Mouse (Mus musculus) limb, embryonic 15.5 days (tissue): ENCODE data around the gene Ackr4. TPM values are rescaled to one million over a fixed set of nuclear protein-coding genes. Genes with fewer than 3 reads are reported as not detected.
A peak's percentile ranks its signal among the peaks of the same experiment; 100 is the strongest.

Source experiments
- ATAC-seq: fragments of 200-750 bp; cut with Nextera tagmentation; 2 replicates; pipeline ENCODE4 v1.8.0; 2017; ENCODE audit warnings: low read depth, moderate TSS enrichment; ENCODE audit not compliant: insufficient number of reproducible peaks, low FRiP score, low TSS enrichment
- H3K27ac ChIP-seq: fragments of 300-500 bp; sonication (generic); 2 replicates; pipeline ENCODE4 v1.5.1; 2015; ENCODE audit warnings: moderate library complexity, mild to moderate bottlenecking, inconsistent platforms
- H3K27me3 ChIP-seq: fragments of 300-500 bp; sonication (generic); 2 replicates; pipeline ENCODE4 v1.6.1; 2015; ENCODE audit warnings: inconsistent platforms
- H3K36me3 ChIP-seq: fragments of 300-500 bp; sonication (generic); 2 replicates; pipeline ENCODE4 v1.6.1; 2015; ENCODE audit warnings: inconsistent platforms
- H3K4me1 ChIP-seq: fragments of 300-500 bp; sonication (generic); 2 replicates; pipeline ENCODE4 v1.6.1; 2015; ENCODE audit warnings: inconsistent platforms
- H3K4me2 ChIP-seq: fragments of 300-500 bp; sonication (generic); 2 replicates; pipeline ENCODE4 v1.6.1; 2015; ENCODE audit warnings: mild to moderate bottlenecking, inconsistent platforms
- H3K4me3 ChIP-seq: fragments of 300-500 bp; sonication (generic); 2 replicates; pipeline ENCODE4 v1.5.1; 2015; ENCODE audit warnings: mild to moderate bottlenecking, inconsistent platforms
- H3K9ac ChIP-seq: fragments of 300-500 bp; sonication (generic); 2 replicates; pipeline ENCODE4 v1.6.1; 2015; ENCODE audit warnings: inconsistent platforms
- H3K9me3 ChIP-seq: fragments of 300-500 bp; sonication (generic); 2 replicates; pipeline ENCODE4 v1.6.1; 2016; ENCODE audit warnings: inconsistent platforms
- WGBS: fragments of 180-500 bp; shearing (Covaris S2); methylation state at CpG from one replicate; pipeline ENCODE4 v1.1.7; 2015; 5-methylcytosine and 5-hydroxymethylcytosine counted together
- polyA plus RNA-seq: library from polyadenylated mRNA; unstranded; fragments of >200 nt; fragmentation: Nextera tagmentation; extraction: Ambion mirVana; gene quantifications from 2 replicates; pipeline ENCODE4 v1.2.1, GENCODE M21; 2015

Gene Ackr4
- polyA plus RNA-seq, 1 experiment from 2014 or later: 4.8 TPM

DNA sequence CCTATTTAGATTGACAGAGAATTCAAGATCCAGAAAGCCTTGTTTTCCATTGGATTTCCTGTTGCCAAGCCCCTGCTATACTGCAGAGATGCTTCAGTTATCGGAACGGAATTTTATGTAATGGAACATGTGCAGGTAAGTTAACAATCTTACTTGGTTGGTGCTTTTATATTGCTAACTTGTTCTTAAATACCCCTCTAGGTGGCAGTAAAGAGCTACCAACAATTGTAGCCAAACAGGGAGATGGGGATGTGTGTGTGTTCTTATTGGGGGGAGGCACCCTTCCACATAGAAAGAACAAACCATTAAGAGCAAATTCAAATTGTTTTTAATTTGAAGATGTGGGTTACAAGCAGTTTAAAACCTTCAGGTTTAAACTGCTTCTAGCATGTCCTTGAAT is 50.9 kb downstream of the Ackr4 start:
- no peaks in the 10 kb centered on the region for H3K9me3 ChIP-seq
- ATAC-seq: no peak
- no peaks in the 10 kb centered on the region for H3K27me3 ChIP-seq
- no peak overlapping the region for H3K27ac ChIP-seq
- H3K4me1 ChIP-seq: no peaks in the 10 kb centered on the region
- no peak overlapping the region for H3K9ac ChIP-seq
- 59% methylated on average over 2 of the region's 2 CpGs for WGBS
- no peak overlapping the region for H3K4me3 ChIP-seq
- no peak overlapping the region for H3K4me2 ChIP-seq
- H3K36me3 ChIP-seq: 0 out of 2 replicates have a peak, but pooled peaks cover 3% of the 10 kb centered on the region

DNA sequence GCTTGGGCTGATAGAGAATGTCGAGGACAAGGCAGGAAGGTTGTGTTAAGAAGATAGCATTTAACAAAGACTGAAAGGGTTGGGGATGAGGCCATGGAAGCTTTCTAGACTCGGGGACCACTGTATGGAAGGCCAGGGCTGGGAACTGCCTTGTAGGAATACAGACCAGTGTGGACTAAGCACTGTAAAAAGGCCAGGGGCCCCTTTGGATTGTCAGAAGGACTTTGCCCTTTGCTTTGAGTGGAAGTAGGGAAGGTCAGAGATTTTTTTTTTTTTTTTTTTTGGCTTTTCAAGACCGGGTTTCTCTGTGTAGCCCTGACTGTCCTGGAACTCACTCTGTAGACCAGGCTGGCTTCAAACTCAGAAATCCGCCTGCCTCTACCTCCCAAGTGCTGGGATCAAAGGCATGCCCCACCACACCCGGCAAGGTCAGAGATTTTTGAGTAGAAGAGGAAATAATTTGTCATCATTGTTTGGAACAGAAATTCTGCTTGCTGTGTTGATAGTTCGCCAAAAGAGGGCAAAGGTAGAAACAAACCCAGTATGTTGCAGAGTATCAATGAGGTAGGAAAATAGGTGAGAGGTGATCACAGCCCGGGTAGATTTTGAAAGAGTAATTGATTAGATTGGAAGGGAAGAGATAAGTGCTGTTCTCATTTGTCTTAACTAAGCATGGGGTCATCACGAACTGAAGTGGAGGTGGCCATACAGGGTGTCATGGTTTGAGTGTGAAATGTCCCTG is 55.7 kb downstream of the Ackr4 start:
- WGBS: 77% methylated on average over 8 of the region's 8 CpGs
- Histone ChIP-seq H3K27me3 (no peaks in the 10 kb centered on the region), H3K4me2 (no peak overlapping the region), H3K9ac (no peak overlapping the region), H3K4me3 (no peak overlapping the region), H3K27ac (no peak overlapping the region), H3K9me3 (no peaks in the 10 kb centered on the region), H3K4me1 (no peaks in the 10 kb centered on the region), H3K36me3 (no peaks in the 10 kb centered on the region)
- no peak for ATAC-seq

DNA sequence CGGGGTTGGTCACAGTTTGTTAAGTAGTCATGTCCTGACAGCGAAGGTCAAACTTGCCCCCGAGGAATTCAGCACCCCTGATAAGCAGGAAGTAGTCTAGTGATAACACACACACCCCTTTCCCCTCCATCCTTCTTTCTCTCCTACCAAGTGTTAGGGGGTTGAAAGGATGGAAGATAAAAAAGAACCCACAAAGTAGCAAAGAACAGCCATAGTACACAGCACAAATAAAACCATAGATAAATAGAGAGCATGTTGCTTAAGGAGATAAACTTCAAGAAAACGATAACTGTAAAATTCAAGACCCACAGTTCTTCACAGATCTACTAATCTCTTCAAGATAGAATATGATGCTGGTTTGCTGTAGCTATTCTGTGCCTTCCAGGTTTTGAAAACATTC is 56.5 kb downstream of the Ackr4 start:
- Histone ChIP-seq H3K27me3 (no peaks in the 10 kb centered on the region), H3K9ac (no peak overlapping the region), H3K9me3 (no peaks in the 10 kb centered on the region), H3K4me3 (no peak overlapping the region), H3K27ac (no peak overlapping the region), H3K4me1 (no peaks in the 10 kb centered on the region), H3K4me2 (no peak overlapping the region), H3K36me3 (no peaks in the 10 kb centered on the region)
- ATAC-seq: no peak
- 81% methylated on average over 4 of the region's 4 CpGs for WGBS

DNA sequence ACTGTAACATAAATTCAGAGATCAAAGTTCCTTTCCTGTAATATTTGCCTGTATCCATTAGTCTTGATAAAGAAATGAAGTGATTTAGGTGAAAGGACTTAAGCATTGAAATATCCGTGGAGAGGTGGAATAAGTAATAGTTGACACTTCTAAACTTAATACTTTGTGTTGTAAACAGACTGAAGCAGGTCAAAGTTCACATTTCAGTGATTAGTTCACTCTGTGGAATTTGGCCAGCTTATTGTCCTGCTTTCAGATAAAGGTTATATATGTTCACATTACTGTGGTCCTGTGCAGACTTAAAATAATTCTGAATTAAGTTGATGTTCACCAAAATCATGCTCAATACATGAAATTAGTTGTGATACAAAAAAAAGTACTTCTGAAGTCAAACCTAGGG is 62.2 kb downstream of the Ackr4 start:
- Histone ChIP-seq H3K27me3 (no peaks in the 10 kb centered on the region), H3K27ac (no peak overlapping the region), H3K4me1 (peaks cover 18% of the 10 kb centered on the region), H3K9me3 (no peaks in the 10 kb centered on the region), H3K9ac (no peak overlapping the region), H3K4me3 (no peak overlapping the region), H3K36me3 (peaks cover 11% of the 10 kb centered on the region), H3K4me2 (no peak overlapping the region)
- ATAC-seq: no peak
- 32% methylated on average over 1 of the region's 1 CpGs for WGBS

DNA sequence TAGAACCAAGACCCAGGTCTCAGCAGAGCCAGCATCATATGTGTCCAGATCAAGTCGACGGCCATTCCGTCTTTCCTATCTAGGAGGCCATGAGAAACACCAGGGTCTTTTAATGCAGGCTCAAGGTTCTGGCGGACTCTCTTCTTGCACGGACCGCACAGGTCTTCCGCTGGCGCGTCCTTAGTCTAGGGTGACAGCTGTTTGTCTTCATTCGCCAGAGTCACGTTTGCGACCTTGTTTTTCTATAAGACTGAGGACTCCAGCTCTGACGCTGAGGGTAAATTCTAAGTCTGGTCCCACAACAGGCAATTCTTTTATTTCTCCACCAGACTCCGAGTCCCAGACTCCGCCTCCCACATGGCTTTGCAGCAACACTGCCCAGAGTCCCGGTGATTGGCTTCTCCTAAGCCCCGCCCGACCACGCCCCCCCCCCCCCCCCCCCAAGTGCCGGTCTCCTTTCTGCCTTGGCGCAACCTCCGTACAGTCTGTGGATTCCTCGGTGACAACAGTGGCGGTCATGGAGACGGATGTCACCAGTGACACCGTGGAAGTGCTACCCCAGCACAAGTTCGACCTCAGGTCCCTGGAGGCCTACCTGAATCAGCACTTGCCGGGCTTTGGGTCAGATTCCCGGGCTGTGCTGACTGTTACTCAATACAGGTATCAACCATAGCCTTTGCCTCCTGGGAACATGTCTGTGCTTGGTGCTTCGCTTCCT is 63.3 kb downstream of the Ackr4 start, which contains the start of gene Acad11:
Gene Acad11, plus strand, starts transcription at position 134 of the 718 bp plus-strand sequence.
- H3K4me2 ChIP-seq: peak within 1 kb of the TSS; percentile 87
- ATAC-seq: peak; percentile 91
- WGBS: under 1% methylated on average over 27 of the region's 30 CpGs
- peak within 1 kb of the TSS; percentile 94 for H3K9ac ChIP-seq
- no peaks in the 10 kb centered on the region for H3K9me3 ChIP-seq
- H3K27ac ChIP-seq: peak within 1 kb of the TSS; percentile 65
- peaks cover 18% of the 10 kb centered on the region for H3K4me1 ChIP-seq
- H3K4me3 ChIP-seq: peak within 1 kb of the TSS; percentile 100
- peaks cover 14% of the 10 kb centered on the region for H3K36me3 ChIP-seq
- H3K27me3 ChIP-seq: no peaks in the 10 kb centered on the region

DNA sequence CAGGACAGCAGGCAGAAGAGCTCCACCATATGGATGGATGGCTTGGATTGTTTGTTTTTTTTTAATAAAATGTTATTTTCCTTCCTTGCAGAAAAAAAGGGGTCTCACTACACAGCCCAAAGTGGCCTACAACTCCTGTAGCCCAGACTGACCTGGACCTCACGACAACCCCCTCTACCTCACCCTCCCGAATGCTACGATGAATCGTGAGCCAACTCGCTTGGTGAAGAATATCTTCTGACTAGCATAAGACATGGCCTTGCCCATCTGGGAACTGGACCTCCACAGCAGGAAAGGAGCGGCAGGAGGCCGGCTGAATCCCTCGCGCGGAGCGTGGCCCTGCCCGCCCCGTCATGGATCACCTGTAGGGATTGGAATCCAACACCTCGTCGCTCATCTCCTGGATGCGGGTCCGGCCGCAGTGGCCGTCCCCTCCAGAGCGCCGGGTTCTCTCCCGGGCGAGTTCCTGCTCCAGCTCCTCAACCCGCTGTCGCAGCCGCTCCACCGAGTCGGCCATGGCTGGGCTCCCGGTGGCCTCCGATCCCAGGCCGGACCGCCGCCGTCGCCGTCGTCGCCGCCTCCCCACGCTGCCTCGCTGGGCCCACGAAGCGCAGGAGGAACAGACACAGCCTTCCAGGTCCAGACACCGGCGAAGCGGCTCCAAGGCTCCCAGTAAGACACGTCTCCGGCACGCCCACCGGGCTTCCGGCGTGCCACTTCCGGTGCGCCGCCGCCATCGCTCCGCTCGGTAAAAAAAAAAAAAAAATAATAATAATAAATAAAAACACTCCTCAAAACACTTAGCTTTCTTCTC is 64.1 kb downstream of the Ackr4 start, which contains the start of gene Uba5:
Gene Uba5, minus strand, starts transcription at position 705 of the 814 bp plus-strand sequence.
- Histone ChIP-seq H3K4me1 (peaks cover 18% of the 10 kb centered on the region), H3K27me3 (no peaks in the 10 kb centered on the region), H3K36me3 (peaks cover 21% of the 10 kb centered on the region), H3K9ac (peak within 1 kb of the TSS; percentile 94), H3K27ac (peak within 1 kb of the TSS; percentile 65), H3K4me2 (peak within 1 kb of the TSS; percentile 87), H3K9me3 (no peaks in the 10 kb centered on the region), H3K4me3 (peak within 1 kb of the TSS; percentile 100)
- ATAC-seq: peak; percentile 62; the same call in 1 of the 2 replicates
- under 1% methylated on average over 58 of the region's 59 CpGs for WGBS

DNA sequence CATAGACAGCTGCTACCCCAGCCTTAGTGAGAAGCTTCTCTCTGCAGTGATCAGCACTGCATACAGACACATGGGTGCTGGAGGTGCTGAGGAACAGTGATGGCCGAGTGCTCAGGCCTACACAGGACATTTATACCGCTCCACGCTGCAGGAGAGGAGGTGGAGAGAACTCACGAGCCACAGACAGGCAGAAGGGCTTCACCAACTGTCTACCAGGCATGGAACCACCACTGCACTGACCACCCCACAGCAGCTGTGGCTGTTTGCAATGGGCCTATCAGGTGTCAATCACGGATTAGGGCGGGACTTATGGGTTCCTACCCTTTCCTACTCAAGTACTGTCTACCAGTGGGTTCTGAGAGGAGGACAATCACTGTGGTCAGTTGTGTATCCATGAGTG is 75.7 kb downstream of the Ackr4 start:
- 90% methylated on average over 6 of the region's 6 CpGs for WGBS
- no peak overlapping the region for H3K27ac ChIP-seq
- H3K4me1 ChIP-seq: no peaks in the 10 kb centered on the region
- ATAC-seq: 0 out of 2 replicates have a peak, but pooled peaks have one; percentile 48
- H3K4me3 ChIP-seq: no peak overlapping the region
- no peaks in the 10 kb centered on the region for H3K9me3 ChIP-seq
- H3K36me3 ChIP-seq: peaks cover 91% of the 10 kb centered on the region
- no peak overlapping the region for H3K9ac ChIP-seq
- no peak overlapping the region for H3K4me2 ChIP-seq
- no peaks in the 10 kb centered on the region for H3K27me3 ChIP-seq

DNA sequence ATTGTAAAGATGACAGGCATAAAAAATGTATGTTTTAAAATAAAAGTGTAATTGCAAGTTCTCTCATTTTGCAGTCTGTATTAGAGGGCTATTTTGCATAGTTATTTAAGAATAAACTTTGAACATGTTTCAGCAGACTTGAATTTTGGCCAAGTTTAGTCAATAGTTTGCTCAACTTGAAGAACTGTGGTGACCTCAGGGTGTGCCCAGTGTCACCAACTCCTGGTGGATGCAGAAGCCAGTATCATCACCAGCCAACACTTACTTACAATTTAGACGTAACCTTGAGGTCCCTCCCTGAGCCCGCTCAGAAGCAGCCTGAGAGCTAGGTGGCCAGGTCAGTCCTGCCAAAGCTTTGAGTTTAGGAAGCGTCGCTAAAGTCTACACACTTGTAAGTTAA is 83.1 kb downstream of the Ackr4 start:
- Histone ChIP-seq H3K4me1 (no peaks in the 10 kb centered on the region), H3K36me3 (peaks cover 60% of the 10 kb centered on the region), H3K9ac (no peak overlapping the region), H3K4me2 (no peak overlapping the region), H3K27me3 (no peaks in the 10 kb centered on the region), H3K27ac (no peak overlapping the region), H3K4me3 (no peak overlapping the region), H3K9me3 (no peaks in the 10 kb centered on the region)
- no peak for ATAC-seq
- 82% methylated on average over 4 of the region's 4 CpGs for WGBS

DNA sequence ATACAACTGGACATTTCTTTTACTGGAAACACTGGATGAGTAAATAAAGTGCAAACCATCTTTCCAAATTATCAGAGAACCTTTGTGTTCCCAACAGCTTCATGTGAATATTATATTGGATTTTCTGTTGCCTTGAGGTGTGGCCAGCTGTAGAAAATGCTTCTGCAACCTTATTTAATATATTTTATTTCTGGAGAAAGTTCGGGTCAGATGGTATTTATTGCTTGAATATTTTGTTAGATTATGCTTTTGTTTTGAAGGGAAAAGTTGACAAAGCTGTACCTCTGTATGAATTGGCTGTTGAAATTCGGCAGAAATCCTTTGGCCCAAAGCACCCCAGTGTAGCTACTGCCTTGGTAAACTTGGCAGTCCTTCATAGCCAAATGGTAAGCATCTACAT is 86.4 kb downstream of the Ackr4 start, which contains the start of gene Gm28305:
Gene Gm28305, plus strand, starts transcription at position 301 of the 400 bp plus-strand sequence.
- no peak for ATAC-seq
- Histone ChIP-seq H3K9ac (no peak within 1 kb of the TSS), H3K9me3 (no peaks in the 10 kb centered on the region), H3K36me3 (peaks cover 63% of the 10 kb centered on the region), H3K27ac (no peak within 1 kb of the TSS), H3K4me1 (no peaks in the 10 kb centered on the region), H3K4me2 (no peak within 1 kb of the TSS), H3K4me3 (no peak within 1 kb of the TSS), H3K27me3 (no peaks in the 10 kb centered on the region)
- WGBS: 59% methylated on average over 2 of the region's 2 CpGs

DNA sequence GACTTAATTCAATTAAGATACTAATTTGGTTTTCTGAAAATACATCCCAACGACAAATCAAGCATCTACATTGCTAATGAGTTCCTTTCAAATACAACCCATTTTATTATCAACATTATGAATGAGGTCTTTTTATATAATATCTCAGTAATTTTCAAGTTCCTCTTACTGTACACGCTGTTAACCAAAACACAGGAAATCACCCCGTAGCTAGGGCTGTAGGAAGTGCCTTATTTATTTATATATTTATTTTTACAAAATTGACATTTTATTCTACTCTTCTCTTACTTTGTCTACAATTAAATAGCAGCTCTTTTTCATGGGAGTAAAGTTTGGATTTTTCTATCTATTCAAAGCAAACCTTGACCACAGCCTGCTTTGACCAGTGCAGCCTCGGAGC is 87.0 kb downstream of the Ackr4 start:
- no peak overlapping the region for H3K27ac ChIP-seq
- H3K36me3 ChIP-seq: peaks cover 64% of the 10 kb centered on the region
- H3K9me3 ChIP-seq: no peaks in the 10 kb centered on the region
- H3K27me3 ChIP-seq: no peaks in the 10 kb centered on the region
- H3K4me2 ChIP-seq: no peak overlapping the region
- no peak overlapping the region for H3K9ac ChIP-seq
- H3K4me1 ChIP-seq: no peaks in the 10 kb centered on the region
- ATAC-seq: no peak
- H3K4me3 ChIP-seq: no peak overlapping the region
- WGBS: 79% methylated on average over 4 of the region's 4 CpGs

DNA sequence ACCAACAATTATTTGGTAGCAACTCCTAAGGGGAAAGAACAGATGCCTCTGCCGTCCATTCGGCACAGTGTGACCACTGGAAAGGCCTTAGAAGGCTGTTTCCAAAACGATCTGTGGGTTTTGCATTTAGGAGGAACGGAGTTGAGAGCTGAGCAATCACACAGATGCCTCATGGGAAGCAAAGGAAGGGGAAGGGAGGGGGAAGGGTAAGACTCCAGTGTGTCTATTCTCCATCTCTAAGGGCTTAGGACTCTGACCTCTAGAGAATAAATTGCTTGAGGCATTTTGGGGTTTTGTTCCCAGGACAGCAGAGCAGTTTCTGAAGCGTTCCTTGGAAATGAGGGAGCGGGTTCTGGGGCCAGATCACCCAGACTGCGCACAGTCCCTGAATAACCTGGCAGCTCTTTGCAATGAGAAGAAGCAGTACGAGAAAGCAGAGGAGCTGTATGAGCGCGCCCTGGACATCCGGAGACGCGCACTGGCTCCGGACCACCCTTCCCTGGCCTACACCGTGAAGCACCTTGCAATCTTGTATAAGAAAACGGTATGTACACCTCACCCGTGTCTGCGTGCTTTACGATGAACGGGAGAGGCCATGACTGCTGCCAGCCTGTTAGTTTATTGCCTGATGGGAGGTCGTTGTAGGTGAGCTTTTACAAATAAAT is 87.6 kb downstream of the Ackr4 start:
- 85% methylated on average over 21 of the region's 21 CpGs for WGBS
- Histone ChIP-seq H3K36me3 (peaks cover 64% of the 10 kb centered on the region), H3K27me3 (no peaks in the 10 kb centered on the region), H3K4me2 (no peak overlapping the region), H3K4me1 (no peaks in the 10 kb centered on the region), H3K9ac (no peak overlapping the region), H3K9me3 (no peaks in the 10 kb centered on the region), H3K27ac (no peak overlapping the region), H3K4me3 (no peak overlapping the region)
- ATAC-seq: no peak
